Mouse (Mus musculus): Measurements from ENCODE around the gene Klhl21. TPM values are rescaled to one million over a fixed set of nuclear protein-coding genes. Genes with fewer than 3 reads are reported as not detected.
"Not testable (repeated sequence)": the region's sequence is repeated elsewhere in the genome, so short reads cannot be mapped to it uniquely, and the experiment has no call there.

The Klhl21 gene
- polyA plus RNA-seq, 1 experiment: 4.4 TPM

GRCm38 (mm10) chr4:152029997-152030396 is 21.4 kb downstream of the Klhl21 start:
- H3K27me3 ChIP-seq (replicated peaks): peaks cover 7% of the 10 kb centered on the region
- H3K4me3 ChIP-seq (replicated peaks): no peak overlapping the region
- peaks cover 57% of the 10 kb centered on the region for H3K4me1 ChIP-seq
- H3K36me3 ChIP-seq (replicated peaks; ENCODE audit: low read length): peaks cover 40% of the 10 kb centered on the region
- no peaks in the 10 kb centered on the region for H3K9me3 ChIP-seq
- TF ChIP-seq GATA1 (IDR thresholded peaks at IDR 0.05; ENCODE audit: borderline replicate concordance, low read length) (no peak), FLI1 (IDR thresholded peaks at IDR 0.05; ENCODE audit: low read length) (no peak)

- Histone ChIP-seq H3K9me3 (no peaks in the 10 kb centered on the region), H3K4me3 (replicated peaks) (no peak overlapping the region), H3K4me1 (peaks cover 40% of the 10 kb centered on the region), H3K27me3 (replicated peaks) (peaks cover 7% of the 10 kb centered on the region), H3K36me3 (replicated peaks; ENCODE audit: low read length) (peaks cover 27% of the 10 kb centered on the region)
- no peak for TF ChIP-seq FLI1 (IDR thresholded peaks at IDR 0.05; ENCODE audit: low read length)
- TF ChIP-seq GATA1 (IDR thresholded peaks at IDR 0.05; ENCODE audit: borderline replicate concordance, low read length): no peak
Measured at GRCm38 (mm10) chr4:152032922-152033321, 24.3 kb downstream of the Klhl21 start.

GRCm38 (mm10) chr4:152036464-152036863 is 27.9 kb downstream of the Klhl21 start:
- Histone ChIP-seq H3K36me3 (replicated peaks; ENCODE audit: low read length) (peaks cover 24% of the 10 kb centered on the region), H3K4me1 (peaks cover 54% of the 10 kb centered on the region)
- not testable (repeated sequence) for H3K27me3 ChIP-seq (replicated peaks); H3K4me3 ChIP-seq (replicated peaks); H3K9me3 ChIP-seq

GRCm38 (mm10) chr4:152038225-152038984 is 29.8 kb downstream of the Klhl21 start, which contains the start of gene Tas1r1:
TSS of gene Tas1r1 (minus strand) at chr4:152038568.
- no peaks in the 10 kb centered on the region for H3K9me3 ChIP-seq
- H3K36me3 ChIP-seq (replicated peaks; ENCODE audit: low read length): peaks cover 30% of the 10 kb centered on the region
- H3K4me3 ChIP-seq (replicated peaks): peak within 1 kb of the TSS; percentile 98
- TF ChIP-seq FLI1 (IDR thresholded peaks at IDR 0.05; ENCODE audit: low read length) (no peak), GATA1 (IDR thresholded peaks at IDR 0.05; ENCODE audit: borderline replicate concordance, low read length) (no peak)
- H3K4me1 ChIP-seq: peaks cover 64% of the 10 kb centered on the region
- peaks cover under 1% of the 10 kb centered on the region for H3K27me3 ChIP-seq (replicated peaks)

GRCm38 (mm10) chr4:152038985-152039830 is 30.6 kb downstream of the Klhl21 start, which contains the start of gene Nol9:
TSS of gene Nol9 (plus strand) at chr4:152039321.
- Histone ChIP-seq H3K4me1 (peaks cover 60% of the 10 kb centered on the region), H3K4me3 (replicated peaks) (peak within 1 kb of the TSS; percentile 98), H3K36me3 (replicated peaks; ENCODE audit: low read length) (peaks cover 34% of the 10 kb centered on the region), H3K9me3 (no peaks in the 10 kb centered on the region), H3K27me3 (replicated peaks) (no peaks in the 10 kb centered on the region)
- no peak for TF ChIP-seq GATA1 (IDR thresholded peaks at IDR 0.05; ENCODE audit: borderline replicate concordance, low read length)
- no peak for TF ChIP-seq FLI1 (IDR thresholded peaks at IDR 0.05; ENCODE audit: low read length)

GRCm38 (mm10) chr4:152039831-152040310 is 31.3 kb downstream of the Klhl21 start:
- H3K36me3 ChIP-seq (replicated peaks; ENCODE audit: low read length): peaks cover 40% of the 10 kb centered on the region
- H3K27me3 ChIP-seq (replicated peaks): no peaks in the 10 kb centered on the region
- H3K4me1 ChIP-seq: peaks cover 60% of the 10 kb centered on the region
- no peak for TF ChIP-seq GATA1 (IDR thresholded peaks at IDR 0.05; ENCODE audit: borderline replicate concordance, low read length)
- no peak for TF ChIP-seq FLI1 (IDR thresholded peaks at IDR 0.05; ENCODE audit: low read length)
- no peaks in the 10 kb centered on the region for H3K9me3 ChIP-seq
- H3K4me3 ChIP-seq (replicated peaks): peak overlapping the region; percentile 98

GRCm38 (mm10) chr4:152041924-152042641 is 33.5 kb downstream of the Klhl21 start:
- Histone ChIP-seq H3K9me3 (no peaks in the 10 kb centered on the region), H3K36me3 (replicated peaks; ENCODE audit: low read length) (peaks cover 60% of the 10 kb centered on the region), H3K27me3 (replicated peaks) (no peaks in the 10 kb centered on the region), H3K4me3 (replicated peaks) (peak overlapping the region; percentile 7), H3K4me1 (peaks cover 59% of the 10 kb centered on the region)
- TF ChIP-seq GATA1 (IDR thresholded peaks at IDR 0.05; ENCODE audit: borderline replicate concordance, low read length) (no peak), FLI1 (IDR thresholded peaks at IDR 0.05; ENCODE audit: low read length) (no peak)

- Histone ChIP-seq H3K36me3 (replicated peaks; ENCODE audit: low read length) (peaks cover 71% of the 10 kb centered on the region), H3K27me3 (replicated peaks) (no peaks in the 10 kb centered on the region), H3K4me3 (replicated peaks) (no peak overlapping the region), H3K4me1 (peaks cover 48% of the 10 kb centered on the region), H3K9me3 (no peaks in the 10 kb centered on the region)
- TF ChIP-seq GATA1 (IDR thresholded peaks at IDR 0.05; ENCODE audit: borderline replicate concordance, low read length) (no peak), FLI1 (IDR thresholded peaks at IDR 0.05; ENCODE audit: low read length) (no peak)
Measured at GRCm38 (mm10) chr4:152043171-152043570, 34.6 kb downstream of the Klhl21 start.

GRCm38 (mm10) chr4:152044609-152045008 is 36.0 kb downstream of the Klhl21 start:
- Histone ChIP-seq H3K36me3 (replicated peaks; ENCODE audit: low read length) (peaks cover 82% of the 10 kb centered on the region), H3K9me3 (no peaks in the 10 kb centered on the region), H3K4me3 (replicated peaks) (no peak overlapping the region), H3K4me1 (peaks cover 42% of the 10 kb centered on the region), H3K27me3 (replicated peaks) (no peaks in the 10 kb centered on the region)
- TF ChIP-seq FLI1 (IDR thresholded peaks at IDR 0.05; ENCODE audit: low read length) (no peak), GATA1 (IDR thresholded peaks at IDR 0.05; ENCODE audit: borderline replicate concordance, low read length) (no peak)
